Mouse (Mus musculus) olfactory bulb, adult 2 months (tissue): ENCODE measurements around the gene Nrtn. TPM values are rescaled to one million over a fixed set of nuclear protein-coding genes. Genes with fewer than 3 reads are reported as not detected.

ENCODE experiments used
- H3K27ac ChIP-seq: fragments of 200-500 bp; 2 replicates; pipeline ENCODE4 v1.5.1; 2012; ENCODE audit warnings: low read depth, low read length; ENCODE audit not compliant: insufficient read depth
- H3K4me1 ChIP-seq: fragments of 200-500 bp; 2 replicates; pipeline ENCODE4 v1.6.1; 2012; ENCODE audit warnings: low read length; ENCODE audit not compliant: control insufficient read depth, insufficient read depth
- H3K4me3 ChIP-seq: fragments of 200-500 bp; 2 replicates; pipeline ENCODE4 v1.5.1; 2012; ENCODE audit warnings: mild to moderate bottlenecking, low read depth, low read length, moderate library complexity; ENCODE audit not compliant: insufficient read depth
- CTCF ChIP-seq: fragments of 200-500 bp; IDR thresholded peaks from 2 replicates; pipeline ENCODE4 v1.5.1; 2012; ENCODE audit warnings: low read depth, mild to moderate bottlenecking, low read length, moderate library complexity; ENCODE audit not compliant: insufficient read depth
- POLR2A ChIP-seq: fragments of 200-500 bp; IDR thresholded peaks from 2 replicates; pipeline ENCODE4 v1.6.1; 2012; ENCODE audit warnings: mild to moderate bottlenecking, low read depth, low read length, moderate library complexity; ENCODE audit not compliant: insufficient read depth
- WGBS: fragments of 180-500 bp; shearing (Covaris S2); methylation state at CpG from one replicate; pipeline ENCODE4 v1.1.7; 2018; 5-methylcytosine and 5-hydroxymethylcytosine counted together
- polyA plus RNA-seq: library from polyadenylated mRNA; stranded (reverse); fragments of >200 nt; gene quantifications from 2 replicates; pipeline ENCODE4 v1.2.4, GENCODE M21; 2012; ENCODE audit warnings: low replicate concordance; ENCODE audit not compliant: missing spikeins, insufficient read depth, insufficient read length

Gene Nrtn
- not detected in 2 replicates for polyA plus RNA-seq

DNA sequence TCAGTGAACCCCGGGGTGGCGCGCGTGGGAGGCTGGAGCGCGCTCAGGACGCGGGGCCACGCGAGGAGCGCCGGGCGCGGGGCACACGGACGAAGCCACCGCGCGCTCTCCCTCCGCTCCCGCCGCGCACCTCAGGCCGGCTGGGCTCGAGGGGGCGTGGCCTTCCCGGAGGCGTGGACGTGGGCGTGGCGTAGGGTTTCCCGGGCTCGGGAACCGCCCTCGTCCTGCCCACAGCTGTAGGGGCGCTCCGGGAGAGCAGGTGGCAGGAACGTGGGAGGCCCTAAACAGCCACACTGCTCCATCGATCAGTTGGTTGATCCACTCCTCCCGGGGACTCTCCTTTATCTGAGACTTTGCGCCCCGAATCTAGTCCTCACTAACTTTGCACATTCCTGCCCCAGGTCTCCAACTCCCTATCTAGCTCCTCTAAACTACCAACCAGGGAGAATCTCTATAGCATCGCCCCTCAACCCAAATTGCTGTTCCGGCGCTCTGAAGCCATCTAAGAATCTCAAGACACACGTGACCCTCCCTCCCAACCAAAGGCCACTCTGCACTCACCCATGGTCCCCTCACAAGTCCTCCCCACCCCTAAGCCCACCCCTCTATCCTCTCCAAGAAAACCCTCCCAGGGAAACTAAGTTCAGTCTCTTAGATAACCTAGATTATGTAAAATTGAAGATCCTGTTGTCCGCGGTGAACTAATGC, at the start of gene Nrtn:
Nrtn (minus strand) TSS at position 115 of the 708 bp plus-strand sequence.
- Histone ChIP-seq H3K4me1 (peaks cover 23% of the 10 kb centered on the region), H3K27ac (no peak within 1 kb of the TSS), H3K4me3 (peak within 1 kb of the TSS; percentile 47)
- TF ChIP-seq POLR2A, result 0 out of 2 replicates have a peak, but pooled peaks have one; percentile 11
- no peak for TF ChIP-seq CTCF
- under 1% methylated on average over 48 of the region's 48 CpGs for whole genome bisulfite sequencing

DNA sequence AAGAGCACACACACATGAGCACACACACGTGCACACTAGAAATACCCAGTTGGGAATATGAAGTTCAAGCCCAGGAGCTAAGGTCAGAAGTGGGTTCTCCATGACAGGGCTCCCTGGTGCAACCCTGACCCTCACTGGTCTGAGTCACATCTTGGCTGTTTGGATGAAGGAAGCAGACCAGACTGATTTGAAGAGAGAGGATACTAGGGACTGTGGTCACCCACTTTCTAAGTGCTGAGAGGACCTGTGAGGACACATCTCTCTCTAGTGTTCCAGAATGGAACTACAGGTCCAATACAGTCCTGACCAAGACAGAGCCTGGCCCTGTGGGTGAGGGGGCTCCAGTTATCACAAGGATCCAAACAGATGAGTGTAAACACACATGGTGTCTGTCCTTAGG, 48.5 kb upstream of the Nrtn start:
- Histone ChIP-seq H3K4me1 (peaks cover 11% of the 10 kb centered on the region), H3K4me3 (no peak overlapping the region), H3K27ac (no peak overlapping the region)
- TF ChIP-seq POLR2A, result no peak
- TF ChIP-seq CTCF, result no peak
- WGBS, result 75% methylated on average over 1 of the region's 1 CpGs

DNA sequence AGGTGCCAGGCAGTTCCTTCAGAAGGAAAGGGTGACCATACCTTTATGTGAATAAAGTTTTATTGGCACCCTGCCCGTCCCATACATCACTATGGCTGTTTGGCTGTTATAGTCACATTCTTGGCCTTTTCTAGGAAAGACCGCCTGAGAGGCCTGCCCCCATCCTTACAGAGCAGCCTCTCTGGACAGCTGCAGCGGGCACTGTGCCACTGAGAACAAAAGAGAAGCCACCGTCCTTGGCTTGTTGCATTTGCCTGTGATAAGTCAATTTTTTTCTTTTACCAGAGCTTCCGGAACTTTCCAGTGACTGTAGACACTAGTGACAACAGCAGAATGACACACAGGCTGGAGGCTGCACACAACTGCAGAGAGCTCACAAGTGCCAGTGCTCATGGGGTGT, 47.6 kb upstream of the Nrtn start:
- WGBS, result 53% methylated on average over 5 of the region's 5 CpGs
- TF ChIP-seq POLR2A (no peak), CTCF (no peak)
- Histone ChIP-seq H3K27ac (no peak overlapping the region), H3K4me1 (peaks cover 2% of the 10 kb centered on the region), H3K4me3 (no peak overlapping the region)

DNA sequence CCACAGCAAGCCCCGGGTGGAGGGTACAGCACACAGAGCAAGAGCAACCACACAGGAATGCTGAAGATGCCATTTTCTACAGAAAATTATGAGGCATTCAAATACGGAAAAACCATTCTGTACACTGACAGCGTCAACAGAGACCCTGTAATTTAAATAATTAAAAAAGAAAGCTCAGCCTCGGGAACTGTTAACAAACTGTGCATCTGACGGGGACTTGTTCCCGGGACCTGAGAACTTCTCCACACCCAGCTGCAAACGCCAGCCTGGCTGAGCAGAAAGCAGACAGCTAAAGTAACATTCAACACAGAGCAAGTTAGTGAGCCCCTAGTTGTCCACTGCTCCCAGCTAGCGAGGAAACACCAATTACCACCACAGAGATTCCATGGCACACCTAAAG, 44.7 kb upstream of the Nrtn start:
- no peak overlapping the region for H3K4me3 ChIP-seq
- TF ChIP-seq CTCF (no peak), POLR2A (no peak)
- WGBS, result 33% methylated on average over 8 of the region's 8 CpGs
- no peak overlapping the region for H3K27ac ChIP-seq
- no peaks in the 10 kb centered on the region for H3K4me1 ChIP-seq

DNA sequence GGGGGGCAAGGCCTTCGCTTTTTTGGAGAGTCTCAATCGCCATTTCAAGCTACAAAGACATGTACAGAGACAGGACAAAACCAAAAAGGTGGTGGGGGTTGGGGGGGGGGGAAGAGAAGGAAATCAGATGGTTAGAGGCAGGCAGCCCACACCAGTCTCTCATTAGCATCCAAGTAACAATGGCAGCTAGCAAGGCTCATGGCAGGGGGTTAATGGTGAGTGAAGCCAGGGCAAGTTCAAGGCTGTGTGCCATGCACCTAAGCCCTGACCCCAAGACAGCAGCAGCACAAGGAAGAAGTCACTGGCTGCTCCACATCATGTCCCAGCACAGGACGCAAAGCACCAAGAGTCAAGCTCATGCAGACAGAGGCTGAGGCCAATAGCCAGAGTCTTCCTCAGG, 41.9 kb upstream of the Nrtn start:
- TF ChIP-seq CTCF (no peak), POLR2A (no peak)
- Histone ChIP-seq H3K4me3 (no peak overlapping the region), H3K4me1 (no peaks in the 10 kb centered on the region), H3K27ac (no peak overlapping the region)
- WGBS, result 74% methylated on average over 3 of the region's 3 CpGs

DNA sequence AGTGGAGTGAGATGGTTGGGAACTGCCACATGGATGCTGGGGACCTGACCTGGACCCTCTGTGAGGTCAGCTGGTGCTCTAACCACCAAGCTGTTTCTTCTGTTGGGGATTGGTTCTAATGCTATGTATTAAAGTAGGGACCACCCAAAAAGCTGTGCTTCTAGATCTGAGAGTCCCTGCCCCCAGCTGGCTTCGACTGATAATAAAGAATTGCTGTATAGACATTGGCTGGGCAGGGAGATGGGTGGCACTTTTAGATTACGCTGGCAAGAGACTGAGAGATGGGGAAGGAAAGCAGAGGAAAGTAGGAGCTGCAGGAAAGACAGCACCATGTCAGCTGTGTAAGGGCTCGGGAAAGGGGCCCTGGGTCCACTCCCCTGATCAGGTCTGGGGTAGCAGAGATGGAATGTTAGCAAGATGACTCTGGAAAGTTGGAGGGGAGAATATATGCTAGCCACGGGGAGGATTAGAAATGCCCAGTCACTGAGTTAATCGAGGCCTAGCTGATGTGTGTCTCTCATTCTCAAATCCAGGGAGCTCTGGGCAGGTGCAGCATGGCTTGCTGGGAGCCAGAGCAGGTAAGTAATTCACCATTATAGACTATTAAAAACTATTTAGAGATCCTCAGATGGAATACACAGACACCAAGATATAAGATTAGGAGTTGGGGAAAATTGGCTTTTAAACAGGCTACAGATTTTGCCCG, 36.4 kb upstream of the Nrtn start:
- WGBS, result 70% methylated on average over 6 of the region's 6 CpGs
- Histone ChIP-seq H3K27ac (no peak overlapping the region), H3K4me3 (no peak overlapping the region), H3K4me1 (peaks cover 5% of the 10 kb centered on the region)
- TF ChIP-seq CTCF (no peak), POLR2A (no peak)

DNA sequence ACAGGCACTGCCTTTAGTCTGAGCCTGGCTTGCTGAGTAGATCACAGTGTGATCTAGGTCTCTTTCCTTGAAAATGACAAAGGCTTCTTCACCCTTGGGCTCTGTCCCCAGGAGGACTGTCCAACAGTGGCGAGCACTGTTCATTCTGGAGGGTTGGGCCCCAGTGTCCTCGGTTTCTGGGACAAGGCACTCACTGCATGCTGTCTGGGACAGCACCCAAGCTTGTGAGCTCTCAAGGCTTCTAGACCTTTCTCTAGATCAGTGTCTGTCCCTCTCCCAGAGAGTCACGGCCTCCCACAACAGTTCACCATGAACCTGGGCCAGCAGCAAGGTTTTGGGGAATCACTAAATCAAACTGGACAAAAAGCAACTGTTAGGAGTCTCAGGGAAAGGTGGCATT, 35.3 kb upstream of the Nrtn start:
- TF ChIP-seq POLR2A (no peak), CTCF (no peak)
- Histone ChIP-seq H3K4me1 (peaks cover 9% of the 10 kb centered on the region), H3K27ac (no peak overlapping the region), H3K4me3 (no peak overlapping the region)
- WGBS, result 94% methylated on average over 3 of the region's 3 CpGs

DNA sequence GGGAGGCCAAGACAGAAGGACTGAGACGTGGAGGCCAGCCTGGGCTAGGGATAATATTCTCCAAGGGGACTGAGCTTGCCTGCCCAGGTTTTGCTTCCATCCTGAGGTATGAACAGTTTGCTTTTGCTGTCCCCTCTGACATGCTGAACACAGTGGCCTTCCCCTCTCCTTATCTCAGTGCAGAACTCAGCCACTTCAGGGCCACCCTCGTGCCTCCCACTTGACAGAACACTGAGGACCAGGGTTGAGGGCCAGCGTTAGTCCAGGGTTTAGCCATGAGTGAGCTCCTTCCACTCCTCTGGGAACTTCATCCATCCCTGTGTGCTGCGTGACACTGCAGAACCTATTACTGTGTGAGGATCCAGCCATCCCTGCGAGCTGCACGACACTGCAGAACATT, 32.0 kb upstream of the Nrtn start:
- 87% methylated on average over 6 of the region's 6 CpGs for WGBS
- H3K4me3 ChIP-seq, result no peak overlapping the region
- TF ChIP-seq CTCF (no peak), POLR2A (no peak)
- H3K4me1 ChIP-seq, result peaks cover 9% of the 10 kb centered on the region
- no peak overlapping the region for H3K27ac ChIP-seq

DNA sequence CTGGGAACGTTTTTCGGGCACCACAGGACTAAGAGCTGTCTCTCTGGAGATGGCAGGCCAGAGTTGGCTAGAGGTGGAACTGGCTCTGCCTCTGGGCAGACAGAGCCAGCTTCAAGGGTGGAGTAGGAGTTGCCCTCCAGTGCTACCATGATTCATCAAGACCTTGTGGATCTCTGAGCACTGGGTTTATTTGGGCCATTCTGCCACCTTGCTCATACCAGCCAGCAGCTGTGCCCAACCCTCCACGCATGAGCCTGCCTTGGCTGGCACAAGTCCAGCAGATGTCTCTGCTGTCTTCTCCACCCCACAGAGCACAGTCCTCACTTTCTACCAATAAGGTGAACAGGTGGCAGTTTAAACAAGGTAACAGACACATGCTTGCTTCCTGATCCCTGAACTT, 31.6 kb upstream of the Nrtn start:
- WGBS, result 63% methylated on average over 3 of the region's 3 CpGs

More for the DNA sequence above, 31.6 kb upstream of the Nrtn start:
- peaks cover 9% of the 10 kb centered on the region for H3K4me1 ChIP-seq
- TF ChIP-seq CTCF (no peak), POLR2A (no peak)
- H3K27ac ChIP-seq, result no peak overlapping the region
- H3K4me3 ChIP-seq, result no peak overlapping the region
